ENCODE assay signal across 8 mouse cellular contexts in genomic region chr7:139467177-139467895, GRCm38 (mm10).
A peak's percentile ranks its signal among the peaks of the same experiment; 100 is the strongest.
DNase-seq lines count a peak whose midpoint lies in the region; ATAC-seq lines count a peak whose summit lies in the region.

No protein-coding gene starts in this region.

- ATAC-seq in heart, embryonic 13.5 days (ENCODE audit: extremely low read depth, insufficient number of reproducible peaks, low FRiP score, low TSS enrichment): peak; percentile 4; the same call in 1 of the 2 replicates
- peak; percentile 9; the same call in 1 of the 2 replicates for ATAC-seq in embryonic facial prominence, embryonic 14.5 days (ENCODE audit: low read depth)
- ATAC-seq in liver, embryonic 12.5 days: peak; percentile 23; the same call in 1 of the 2 replicates

- H3K4me1 ChIP-seq in heart, embryonic 13.5 days: peaks cover 99% of the 10 kb centered on the region
- peaks cover 21% of the 10 kb centered on the region for H3K4me1 ChIP-seq in embryonic facial prominence, embryonic 14.5 days (ENCODE audit: control insufficient read depth, insufficient read depth, low read length)
- H3K4me1 ChIP-seq in liver, embryonic 12.5 days: peaks cover 45% of the 10 kb centered on the region

- H3K36me3 ChIP-seq in heart, embryonic 13.5 days: no peaks in the 10 kb centered on the region
- no peaks in the 10 kb centered on the region for H3K36me3 ChIP-seq in embryonic facial prominence, embryonic 14.5 days (ENCODE audit: control insufficient read depth, insufficient read depth, low read length)
- H3K36me3 ChIP-seq in liver, embryonic 12.5 days: no peaks in the 10 kb centered on the region

- H3K4me3 ChIP-seq in heart, embryonic 13.5 days: no peak overlapping the region
- H3K4me3 ChIP-seq in embryonic facial prominence, embryonic 14.5 days (ENCODE audit: low read depth, low read length): no peak overlapping the region
- no peak overlapping the region for H3K4me3 ChIP-seq in liver, embryonic 12.5 days

- peak overlapping the region; percentile 32; the same call in 1 of the 2 replicates for H3K4me2 ChIP-seq in heart, embryonic 13.5 days
- no peak overlapping the region for H3K4me2 ChIP-seq in embryonic facial prominence, embryonic 14.5 days (ENCODE audit: low read depth, low read length)
- H3K4me2 ChIP-seq in liver, embryonic 12.5 days: peak overlapping the region; percentile 1; the same call in 1 of the 2 replicates

- 38% methylated on average over 10 of the region's 10 CpGs for WGBS in heart, embryonic 13.5 days
- 71% methylated on average over 10 of the region's 10 CpGs for WGBS in embryonic facial prominence, embryonic 14.5 days
- WGBS in liver, embryonic 12.5 days (ENCODE audit: insufficient replicate concordance): 45% methylated on average over 10 of the region's 10 CpGs

- peak overlapping the region; percentile 99 for H3K27ac ChIP-seq in heart, embryonic 13.5 days (replicated peaks)
- H3K27ac ChIP-seq in embryonic facial prominence, embryonic 14.5 days (replicated peaks; ENCODE audit: low read depth, low read length): peak overlapping the region; percentile 61; the same call in 1 of the 2 replicates
- H3K27ac ChIP-seq in liver, embryonic 12.5 days: peak overlapping the region; percentile 73

- peak overlapping the region; percentile 76 for H3K9ac ChIP-seq in heart, embryonic 13.5 days
- H3K9ac ChIP-seq in embryonic facial prominence, embryonic 14.5 days (ENCODE audit: low read depth, low read length): no peak overlapping the region
- no peak overlapping the region for H3K9ac ChIP-seq in liver, embryonic 12.5 days

- no peak for DNase-seq in heart, adult 8-10 months (ENCODE audit: low spot score)
- peak; percentile 64 to 90 for DNase-seq in adrenal gland, adult (ENCODE audit: inconsistent age in 2 of 2, low spot score in 1 of 2)
- peak; percentile 14 for DNase-seq in embryonic facial prominence, embryonic 14.5 days (ENCODE audit: low spot score)
- no peak for DNase-seq in thymus, postnatal 14 days
- DNase-seq in thymus, postnatal 10 days (ENCODE audit: low spot score in 2 of 2): no peak
- no peak for DNase-seq in frontal cortex, adult 2 months (ENCODE audit: extremely low spot score in 1 of 2, low spot score in 1 of 2)

- no peaks in the 10 kb centered on the region for H3K9me3 ChIP-seq in heart, embryonic 13.5 days
- no peaks in the 10 kb centered on the region for H3K9me3 ChIP-seq in embryonic facial prominence, embryonic 14.5 days (ENCODE audit: control insufficient read depth, low read length)
- no peaks in the 10 kb centered on the region for H3K9me3 ChIP-seq in liver, embryonic 12.5 days (replicated peaks)

- H3K27me3 ChIP-seq in heart, embryonic 13.5 days (replicated peaks): no peaks in the 10 kb centered on the region
- H3K27me3 ChIP-seq in embryonic facial prominence, embryonic 14.5 days (replicated peaks; ENCODE audit: control insufficient read depth, insufficient read depth, low read length): no peaks in the 10 kb centered on the region
- H3K27me3 ChIP-seq in liver, embryonic 12.5 days (replicated peaks): no peaks in the 10 kb centered on the region

Comparison
In these comparisons a context has a peak if more than half of its experiments do, and no peak if none do; other contexts are left out.
1. DNase-seq: peak in adrenal gland, adult (2 of 2) and embryonic facial prominence, embryonic 14.5 days (single experiment); none in heart, adult 8-10 months (single experiment), thymus, postnatal 14 days (single experiment), thymus, postnatal 10 days (0 of 2) and frontal cortex, adult 2 months (0 of 2).
2. Peak in every context shown above with its lines, with median percentiles within 50 percentile points of each other: ATAC-seq and H3K27ac ChIP-seq.